Mouse (Mus musculus): Measurements from ENCODE around the gene Gm20518.

- TF ChIP-seq CTCF (IDR thresholded peaks at IDR 0.05; ENCODE audit: extremely low read depth, insufficient read length, insufficient replicate concordance, low read depth, low read length): no peak
- TF ChIP-seq POLR2A (IDR thresholded peaks at IDR 0.05; ENCODE audit: low read depth, low read length): no peak
Measured at GRCm38 (mm10) chr16:17802839-17803674, 88.4 kb downstream of the Gm20518 start.
